Mouse (Mus musculus): ENCODE data around the gene Pcolce.
"Not testable (repeated sequence)": the region's sequence is repeated elsewhere in the genome, so short reads cannot be mapped to it uniquely, and the experiment has no call there.

Pcolce gene

DNA sequence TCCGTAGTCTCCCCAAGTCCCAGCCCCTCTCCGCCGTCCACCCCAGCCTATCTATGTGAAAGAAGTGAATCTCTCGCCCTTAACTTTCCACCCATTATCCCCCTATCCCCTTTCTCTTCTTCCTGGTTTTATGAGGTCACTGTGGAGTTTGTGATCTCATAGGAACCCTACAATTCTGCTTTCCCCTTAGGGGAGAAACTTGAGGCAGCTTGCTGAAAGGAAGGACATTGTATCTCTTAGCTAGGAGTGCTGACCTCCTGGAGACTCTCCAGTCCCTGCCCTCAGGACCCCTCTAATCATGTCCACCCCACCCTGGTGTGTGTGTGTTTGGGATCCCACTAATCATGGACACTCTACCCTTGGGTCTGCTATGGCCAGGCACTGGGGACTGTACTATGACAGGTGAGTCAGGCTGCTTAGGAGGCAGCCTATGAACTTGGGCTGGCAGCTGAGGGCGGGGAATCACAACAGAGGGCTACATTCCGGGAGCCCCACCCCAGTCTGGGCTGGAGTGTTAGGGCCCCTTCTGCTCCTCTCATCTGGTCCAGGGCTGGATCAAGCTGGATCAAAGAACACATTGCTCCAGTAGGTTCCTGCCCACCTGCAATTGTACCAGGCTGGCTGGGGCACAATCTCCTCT, 16.4 kb upstream of the Pcolce start:
- in situ Hi-C loops (cut with MboI, MseI): loop anchor here (10.0 kb wide), 1 partner anchor 815 kb away; the partner anchor contains the start of gene Zfp157

DNA sequence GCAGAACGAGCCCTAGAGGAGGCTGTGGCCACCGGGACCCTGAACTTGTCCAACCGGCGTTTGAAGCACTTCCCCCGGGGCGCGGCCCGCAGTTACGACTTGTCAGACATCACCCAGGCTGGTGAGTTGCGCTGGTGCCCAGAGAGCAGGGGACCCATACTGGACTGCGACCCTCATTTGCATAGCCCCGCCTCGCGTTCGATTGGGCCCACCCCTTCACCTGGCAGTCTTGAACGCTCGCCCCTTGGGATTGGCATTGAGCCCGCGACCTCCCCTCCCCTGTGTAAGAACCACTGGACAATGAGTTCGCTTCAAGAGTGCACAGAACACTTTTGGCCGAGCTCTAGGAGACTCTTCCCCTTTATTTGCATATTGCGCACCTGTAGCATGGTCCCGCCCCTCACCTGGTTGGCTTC, 15.7 kb upstream of the Pcolce start:
- in situ Hi-C loops (cut with MboI, MseI): loop anchor here (10.0 kb wide), 1 partner anchor 815 kb away; the partner anchor contains the start of gene Zfp157

DNA sequence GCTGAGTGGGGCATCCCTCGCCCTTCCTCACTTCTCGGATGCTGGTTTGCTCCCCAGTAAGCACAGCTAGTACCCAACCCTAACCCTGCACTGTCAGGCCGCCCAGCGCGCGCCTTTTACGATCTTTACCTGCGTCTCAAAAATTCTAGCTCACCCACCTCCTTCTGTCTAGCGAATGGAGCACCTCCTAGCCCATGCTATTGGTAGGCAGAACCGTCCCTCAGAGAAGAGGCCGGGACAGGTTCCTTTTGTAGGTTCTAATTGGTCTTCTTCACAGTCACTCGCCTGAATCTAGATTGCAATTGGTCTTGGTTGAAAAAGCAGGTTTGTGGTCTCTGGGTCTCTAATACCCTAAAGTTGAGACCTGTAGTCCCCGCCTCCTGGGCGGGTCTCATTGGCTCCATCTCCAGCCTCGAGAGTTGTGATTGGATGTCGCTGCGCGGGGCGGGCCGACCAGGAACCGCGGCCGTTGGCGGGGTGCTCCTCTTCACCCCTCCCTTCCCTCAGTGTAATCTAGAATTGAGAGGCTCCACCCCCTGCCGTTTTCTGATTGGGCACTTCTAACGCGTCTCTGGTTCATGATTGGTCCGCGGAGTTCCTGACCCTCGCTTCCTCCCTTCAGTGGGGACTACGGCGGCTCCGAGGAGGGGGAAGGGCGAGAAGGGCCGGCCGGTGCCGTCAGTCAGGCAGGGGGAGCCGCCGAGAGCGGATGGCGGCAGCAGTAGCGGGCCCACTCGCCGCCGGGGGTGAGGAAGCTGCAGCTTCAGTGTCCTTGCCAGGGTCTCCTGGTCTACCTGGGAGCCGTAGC, 15.1 kb upstream of the Pcolce start, which contains the start of the genes Fbxo24, Lrch4 and Gm20605:
Gene Fbxo24 (minus strand): TSS at position 505 of the 808 bp plus-strand sequence.
Gene Lrch4 (plus strand): TSS at position 624 of the 808 bp plus-strand sequence.
Gene Gm20605 (plus strand): TSS at position 678 of the 808 bp plus-strand sequence.
- in situ Hi-C loops (cut with MboI, MseI): loop anchor here (10.0 kb wide), 1 partner anchor 816 kb away; the partner anchor contains the start of gene Zfp157

DNA sequence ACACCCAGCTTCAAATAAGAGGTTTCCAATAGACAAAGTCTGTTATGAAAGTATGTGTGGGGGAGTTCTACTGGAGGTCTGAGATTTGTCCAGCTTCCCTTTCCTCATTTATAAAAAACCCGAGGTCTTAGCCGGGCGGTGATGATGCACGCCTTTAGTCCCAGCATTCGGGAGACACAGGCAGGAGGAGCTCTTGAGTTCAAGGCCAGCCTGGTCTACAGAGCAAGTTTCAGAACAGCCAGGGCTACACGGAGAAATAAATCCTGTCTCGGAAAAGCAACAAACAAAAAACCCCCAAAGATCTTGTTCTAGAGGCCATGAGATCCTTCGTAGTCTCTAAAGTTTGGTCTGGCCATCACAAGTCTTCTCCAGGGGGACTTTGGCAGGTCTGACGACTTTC, 14.4 kb upstream of the Pcolce start:
- in situ Hi-C loops (cut with MboI, MseI): loop anchor here (10.0 kb wide), 1 partner anchor 817 kb away; the partner anchor contains the start of gene Zfp157

DNA sequence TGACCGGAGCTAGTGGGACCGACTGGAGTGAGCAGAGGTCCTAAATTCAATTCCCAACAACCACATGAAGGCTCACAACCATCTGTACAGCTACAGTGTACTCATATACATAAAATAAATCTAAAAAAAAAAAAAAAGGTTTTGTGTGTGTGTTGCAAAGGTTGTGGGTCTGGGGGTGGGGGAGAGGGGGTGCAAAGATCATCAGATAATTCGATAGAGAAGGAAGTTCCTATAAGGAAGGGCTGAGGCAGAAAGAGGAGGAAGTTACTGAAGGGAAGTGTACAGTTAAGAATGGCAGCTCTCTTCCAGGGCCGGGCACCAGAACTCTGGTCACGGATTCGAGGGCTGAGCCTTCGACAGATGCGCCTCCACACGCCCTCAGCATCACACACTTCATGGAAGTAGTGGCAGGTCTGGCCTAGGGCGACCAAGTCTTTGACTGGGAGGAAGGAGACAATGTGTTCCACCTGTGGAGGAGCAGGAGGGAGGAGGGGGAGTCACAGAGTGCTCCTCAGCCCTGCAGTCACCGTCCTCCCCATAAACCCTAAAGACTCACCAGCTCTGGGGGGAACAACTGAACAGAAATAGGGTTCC, 10.4 kb upstream of the Pcolce start:
- in situ Hi-C loops (cut with MboI, MseI): loop anchor here (10.0 kb wide), 1 partner anchor 821 kb away; the partner anchor contains the start of gene Zfp157

DNA sequence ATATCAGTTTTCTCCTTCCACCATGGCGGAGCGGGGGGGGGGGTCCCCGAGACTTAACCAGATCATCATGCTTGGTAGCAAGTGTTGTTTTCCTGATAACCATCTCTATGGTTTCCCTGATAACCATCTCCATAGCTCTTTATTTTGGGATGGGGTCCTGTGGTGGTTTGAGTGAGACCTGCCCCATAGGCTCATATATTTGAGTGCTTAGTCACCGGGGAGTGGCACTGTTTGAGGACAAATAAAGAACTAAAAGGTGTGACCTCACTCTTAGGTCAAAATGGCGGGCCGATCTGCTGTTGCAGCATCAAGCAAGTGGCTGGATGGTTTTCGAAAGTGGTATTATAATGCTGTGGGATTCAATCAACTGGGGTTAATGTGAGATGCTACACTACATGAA, 1.8 kb upstream of the Pcolce start:
- in situ Hi-C loops (cut with MboI, MseI): no loop called here

DNA sequence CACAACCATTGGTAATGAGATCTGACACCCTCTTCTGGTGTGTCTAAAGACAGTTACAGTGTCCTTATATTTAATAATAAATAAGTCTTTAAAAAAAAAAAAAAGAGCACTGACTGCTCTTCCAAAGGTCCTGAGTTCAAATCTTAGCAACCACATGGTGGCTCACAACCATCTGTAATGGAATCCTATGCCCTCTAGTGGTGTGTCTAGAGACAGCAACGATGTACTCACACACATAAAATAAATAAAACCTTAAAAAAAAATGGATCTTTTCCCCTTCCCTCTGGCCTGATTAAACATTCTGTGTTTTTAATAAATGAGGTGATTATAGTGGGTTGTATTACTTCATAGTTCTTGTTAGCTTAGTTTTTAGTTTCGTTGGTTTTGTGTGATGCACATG, 1.3 kb upstream of the Pcolce start:
- in situ Hi-C loops (cut with MboI, MseI): not testable (repeated sequence)

DNA sequence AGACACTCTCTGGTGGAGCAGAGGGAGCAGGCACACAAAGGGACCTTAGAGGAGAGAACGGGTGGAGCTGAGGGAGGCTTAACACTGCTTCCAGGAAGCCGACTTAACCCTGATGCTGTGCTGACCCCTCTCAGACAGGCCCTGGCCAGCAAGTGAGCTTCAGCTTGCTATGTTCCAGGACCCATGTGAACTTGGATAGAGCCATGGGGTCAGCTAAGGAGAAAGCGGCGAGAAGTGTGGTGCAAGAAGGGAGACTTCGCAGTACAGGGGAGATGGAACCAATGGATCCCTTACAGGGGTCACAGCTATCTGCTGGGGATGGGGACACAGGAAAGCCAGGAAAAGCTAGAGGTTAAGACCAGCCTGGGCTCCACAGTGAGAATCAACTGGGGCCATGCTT, 508 bp downstream of the Pcolce start:
- in situ Hi-C loops (cut with MboI, MseI): no loop called here

DNA sequence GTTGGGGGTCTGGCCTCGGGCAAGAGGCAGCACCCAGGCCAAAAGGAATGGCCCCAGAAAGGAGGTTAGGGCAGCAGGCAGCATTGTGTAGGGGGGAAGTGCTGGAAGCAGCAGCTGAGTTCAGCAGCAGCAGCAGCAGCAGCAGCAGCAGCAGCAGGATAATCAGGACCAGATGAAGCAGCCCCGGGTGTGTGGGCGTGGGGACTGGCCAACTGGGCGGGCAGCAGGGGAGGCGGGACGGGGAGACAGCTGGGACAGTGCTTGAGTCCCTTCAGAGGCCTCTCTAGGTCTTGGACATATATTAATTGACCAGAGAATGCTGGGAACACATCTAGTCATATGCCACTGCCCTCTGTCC, 2.4 kb downstream of the Pcolce start:
- in situ Hi-C loops (cut with MboI, MseI): no loop called here

DNA sequence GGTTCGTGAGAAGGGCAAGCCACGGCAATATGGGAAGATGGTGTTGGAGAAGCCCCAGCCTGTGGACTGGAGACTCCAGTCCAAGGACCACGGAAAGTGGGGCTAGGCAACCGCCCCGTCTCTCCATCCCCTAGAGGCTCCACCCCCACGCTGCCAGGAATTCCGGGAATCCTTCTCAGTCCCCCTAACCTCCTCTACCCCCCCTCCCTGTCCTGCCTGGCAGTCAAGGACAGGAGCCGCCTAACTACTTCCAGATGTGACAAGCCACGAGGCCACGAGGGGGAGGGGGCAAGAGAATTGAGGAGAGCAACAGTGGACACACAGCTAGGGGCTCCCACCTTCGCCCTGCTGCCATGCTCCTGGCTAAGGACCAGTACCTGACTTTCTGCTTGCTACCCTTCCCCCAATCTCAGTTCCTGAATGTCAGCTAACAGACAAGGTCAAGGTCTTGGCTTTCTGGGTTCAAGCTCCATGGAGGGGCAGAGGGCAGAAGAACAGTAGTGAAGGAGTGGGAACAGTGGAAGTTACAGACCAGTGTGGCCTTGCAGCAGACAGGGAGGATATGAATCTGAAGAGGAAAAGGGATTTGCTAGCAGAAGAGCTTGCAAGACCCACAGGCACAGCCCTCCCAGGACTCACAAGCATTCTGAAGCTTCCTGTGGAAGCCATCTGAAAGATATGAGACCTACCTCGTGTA, 2.9 kb downstream of the Pcolce start:
- in situ Hi-C loops (cut with MboI, MseI): no loop called here

DNA sequence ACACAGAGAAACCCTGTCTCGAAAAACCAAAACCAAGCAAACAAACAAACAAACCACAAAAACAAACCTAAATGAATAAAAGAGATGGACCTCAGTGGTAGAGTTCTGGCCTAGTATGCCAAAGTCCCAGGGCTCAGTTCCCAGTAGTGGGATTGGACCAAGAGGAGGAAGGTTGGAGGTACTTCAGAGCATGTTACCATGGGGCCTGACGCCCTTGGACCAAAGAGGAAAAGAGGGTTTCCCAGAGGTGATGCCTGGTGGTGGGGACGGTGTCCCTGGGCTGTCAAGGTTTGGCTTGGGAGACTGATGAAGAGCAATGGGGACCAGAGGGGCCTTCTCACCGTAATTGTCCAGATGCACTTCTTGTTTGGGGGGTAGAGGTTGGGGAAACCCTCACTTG, 3.5 kb downstream of the Pcolce start:
- in situ Hi-C loops (cut with MboI, MseI): no loop called here

DNA sequence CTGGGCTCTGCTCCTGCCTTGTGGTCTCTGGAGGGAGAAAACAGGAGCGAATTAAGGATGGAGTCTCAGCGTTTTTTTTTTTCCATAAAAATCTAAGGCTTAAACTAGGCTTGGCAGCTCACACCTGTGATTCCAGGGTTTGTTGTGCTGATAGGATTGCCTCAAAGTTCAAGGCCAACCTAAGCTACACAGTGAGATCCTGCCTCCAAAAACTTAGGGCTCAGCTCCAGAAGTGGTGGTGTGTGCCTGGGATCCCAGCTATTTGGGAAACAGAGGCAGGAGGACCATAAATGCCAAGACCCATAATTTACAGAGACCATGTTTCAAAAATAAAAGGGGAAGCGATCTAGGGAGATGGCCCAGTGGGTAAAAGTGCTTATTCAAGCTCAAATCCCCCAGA, 4.3 kb downstream of the Pcolce start:
- in situ Hi-C loops (cut with MboI, MseI): no loop called here

DNA sequence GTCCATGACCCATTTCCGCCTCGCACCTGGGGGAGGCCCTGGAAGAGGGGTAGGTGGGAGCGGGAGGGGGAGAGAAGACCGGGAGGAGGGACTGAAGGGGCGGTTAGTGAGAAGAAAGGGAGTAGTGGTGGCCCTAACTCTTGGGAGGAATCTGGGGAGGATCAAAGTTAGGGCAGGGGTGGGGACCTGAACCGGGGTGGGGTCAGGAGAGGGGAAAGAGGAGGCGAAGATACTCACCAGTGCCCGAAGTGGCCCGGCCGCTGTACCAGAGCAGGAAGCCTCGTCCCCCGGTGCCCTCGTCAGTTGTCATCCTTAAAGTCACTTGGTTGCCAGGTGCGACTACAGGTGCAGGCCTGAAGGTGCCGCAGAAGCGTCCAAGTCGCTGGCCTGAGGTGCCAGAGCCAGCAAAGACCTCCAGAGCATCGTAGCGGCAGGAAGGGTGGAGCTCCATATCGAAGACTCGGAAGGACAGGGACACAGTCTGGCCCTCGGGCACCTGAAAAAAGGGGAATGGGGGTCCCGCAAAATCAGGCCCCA, 4.9 kb downstream of the Pcolce start:
- in situ Hi-C loops (cut with MboI, MseI): no loop called here

DNA sequence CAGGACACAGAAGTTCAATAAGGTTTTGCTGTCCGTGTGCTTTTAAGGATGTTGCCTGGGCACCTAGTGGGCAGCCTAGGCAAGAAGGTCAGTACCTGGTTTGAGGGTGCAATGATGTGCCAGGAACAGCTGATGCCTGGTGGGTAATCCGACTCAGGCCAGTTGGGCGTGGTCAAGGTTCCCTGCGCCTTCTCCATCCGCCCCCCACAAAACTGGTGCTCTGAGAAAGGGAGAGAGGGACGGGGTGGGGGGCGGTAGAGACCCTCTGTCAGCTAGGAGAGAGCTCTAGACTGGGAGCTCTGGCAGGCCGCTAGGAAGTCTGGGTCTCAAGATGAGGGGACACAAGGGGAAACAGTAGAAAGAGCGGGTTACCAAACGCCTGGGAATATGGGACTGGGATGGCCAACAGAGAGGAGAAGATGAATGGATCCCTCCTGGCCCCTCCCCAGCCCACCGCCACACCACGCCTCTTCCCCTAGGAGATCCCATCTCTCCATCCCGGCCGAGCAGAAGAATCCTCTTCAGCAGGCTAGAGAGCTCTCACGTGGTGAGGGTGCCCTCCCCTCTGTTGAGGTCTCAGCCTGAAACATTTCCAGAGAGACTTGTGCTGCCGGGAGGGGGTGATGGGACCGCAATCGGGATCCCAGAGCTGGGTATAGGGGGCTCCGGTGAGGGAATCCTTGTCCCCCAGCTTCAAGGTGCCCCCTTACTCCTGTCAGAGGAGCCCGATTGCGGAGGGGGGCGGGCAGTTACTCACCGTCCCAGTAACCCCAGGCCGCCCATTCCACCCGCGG, 5.5 kb downstream of the Pcolce start:
- in situ Hi-C loops (cut with MboI, MseI): no loop called here

DNA sequence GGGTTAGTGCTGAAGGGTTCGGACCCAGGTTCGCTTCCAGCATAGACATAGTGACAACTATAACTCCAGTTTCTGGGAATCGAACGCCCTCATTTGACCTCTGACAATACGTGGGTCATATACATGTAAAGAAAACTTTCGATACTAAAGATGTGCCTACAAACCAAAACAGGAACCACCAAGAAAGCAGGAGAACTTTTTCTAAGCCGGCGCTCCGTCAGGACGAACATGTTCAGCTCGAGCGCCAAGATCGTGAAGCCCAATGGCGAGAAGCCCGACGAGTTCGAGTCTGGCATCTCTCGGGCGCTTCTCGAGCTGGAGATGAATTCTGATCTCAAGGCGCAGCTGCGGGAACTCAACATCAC, 12.2 kb downstream of the Pcolce start:
- in situ Hi-C loops (cut with MboI, MseI): no loop called here

DNA sequence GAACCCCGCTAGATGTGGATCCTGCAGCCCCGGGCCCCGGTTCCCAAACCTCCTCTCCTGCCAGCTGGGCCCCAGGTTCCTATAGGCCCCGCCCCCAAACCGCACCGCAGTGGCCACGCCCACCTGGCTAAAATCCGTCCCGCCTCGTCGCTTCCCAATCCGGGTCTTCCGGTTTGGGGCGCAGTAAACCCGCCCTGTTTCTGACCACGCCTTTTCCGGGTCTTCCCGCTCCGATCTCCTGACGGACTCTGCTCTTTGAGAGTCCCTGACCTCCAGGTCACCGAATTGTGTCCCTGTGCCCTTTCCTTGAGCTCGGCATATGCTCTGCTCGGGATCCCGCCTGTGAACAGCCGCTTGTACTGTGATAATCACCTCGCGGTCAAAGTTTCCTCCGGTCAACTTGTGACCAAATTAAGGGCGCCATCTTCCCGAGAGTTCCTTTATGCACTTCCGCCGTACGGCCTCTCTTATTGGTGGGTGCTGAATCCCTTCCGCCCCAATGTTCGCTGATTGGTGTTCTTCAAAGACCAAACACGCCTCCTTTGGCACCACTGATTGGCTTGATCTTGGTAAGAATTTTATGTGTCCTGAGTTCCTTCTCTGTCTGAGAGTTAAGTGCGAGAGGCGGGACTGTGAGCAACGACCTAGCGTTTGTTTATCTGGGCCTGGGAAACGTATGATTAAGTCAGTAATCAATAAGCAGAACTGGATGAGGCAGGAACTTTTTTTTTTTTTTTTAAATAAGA, 12.8 kb downstream of the Pcolce start, which contains the start of gene Mospd3:
Gene Mospd3 (minus strand): TSS at position 440 of the 746 bp plus-strand sequence.
- in situ Hi-C loops (cut with MboI, MseI): no loop called here

DNA sequence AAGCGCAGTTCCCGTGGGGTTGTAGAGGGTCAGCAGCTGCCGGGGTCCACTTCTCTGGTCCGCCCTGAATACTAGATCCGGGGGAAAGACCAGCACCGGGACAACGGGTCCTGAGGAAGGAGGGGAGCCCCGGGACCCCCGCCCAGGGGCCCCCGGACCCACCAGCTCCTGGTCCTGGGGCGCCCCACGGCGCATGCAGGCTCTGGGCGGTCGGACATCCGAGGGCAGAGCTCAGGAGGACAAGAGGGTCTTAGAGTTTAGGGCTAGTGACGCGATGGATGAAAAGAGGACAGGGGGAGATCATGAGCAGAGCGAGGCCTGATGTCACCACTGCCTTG, 13.3 kb downstream of the Pcolce start:
- in situ Hi-C loops (cut with MboI, MseI): no loop called here

DNA sequence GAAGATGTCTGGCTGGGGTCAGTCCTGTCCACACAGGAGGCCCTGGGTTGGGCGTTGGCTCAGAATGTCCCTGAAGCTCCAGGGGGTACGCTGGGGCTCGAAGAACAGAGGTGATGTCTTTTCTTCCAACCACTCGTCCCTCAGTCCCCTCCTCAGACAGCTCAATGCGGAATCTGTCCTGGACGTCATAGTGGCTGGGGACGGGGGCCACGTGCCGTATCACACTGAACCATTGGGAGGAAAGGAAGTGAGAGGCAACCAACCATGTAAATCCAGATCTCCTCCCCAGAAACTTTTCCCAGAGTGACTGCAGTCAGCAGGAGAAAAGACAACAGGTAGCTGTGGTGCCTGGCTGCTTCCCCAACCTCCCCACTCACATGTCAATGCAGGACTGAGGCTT, 14.0 kb downstream of the Pcolce start:
- in situ Hi-C loops (cut with MboI, MseI): no loop called here

DNA sequence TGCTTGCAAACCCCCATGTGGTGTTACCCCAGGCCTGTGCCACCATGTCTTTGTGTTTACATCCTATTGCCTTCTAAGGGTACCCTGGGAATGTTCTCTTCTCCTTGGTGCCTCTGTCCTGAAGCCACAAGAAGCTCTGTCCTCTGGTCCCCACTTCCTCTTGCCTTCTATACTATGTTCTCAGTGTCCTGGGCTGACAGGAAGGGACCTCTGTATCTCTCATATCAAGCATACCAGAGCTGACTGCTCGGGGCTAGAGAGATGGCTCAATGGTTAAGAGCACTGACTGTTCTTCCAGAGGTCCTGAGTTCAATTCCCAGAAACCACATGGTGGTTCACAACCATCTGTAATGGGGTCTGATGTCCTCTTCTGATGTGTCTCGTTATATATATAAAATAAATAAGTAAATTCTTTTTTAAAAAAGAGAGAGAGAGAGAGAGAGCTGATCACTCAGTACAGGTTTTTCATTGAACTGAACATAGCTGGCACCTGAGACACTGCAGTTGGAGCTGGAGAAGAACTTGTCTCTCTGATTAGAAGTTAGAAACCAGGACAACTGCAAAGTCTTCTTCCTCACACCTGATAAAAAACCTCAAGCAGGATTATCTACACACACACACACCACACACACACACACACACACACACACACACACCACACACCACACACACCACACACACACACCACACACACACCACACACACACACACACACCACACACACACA, 15.3 kb downstream of the Pcolce start:
- in situ Hi-C loops (cut with MboI, MseI): no loop called here
